Mouse (Mus musculus) erythroblast, embryonic 14.5 days (primary cell): ENCODE results near the gene Hipk2.

Experiments
- GATA1 ChIP-seq: IDR thresholded peaks from 2 replicates; pipeline ENCODE4 v1.6.1; 2012; ENCODE audit warnings: low read length, inconsistent platforms, mixed read lengths
- TAL1 ChIP-seq: IDR thresholded peaks from 3 replicates; pipeline ENCODE4 v1.6.1; 2012; ENCODE audit warnings: low read length, inconsistent platforms, mixed read lengths

DNA sequence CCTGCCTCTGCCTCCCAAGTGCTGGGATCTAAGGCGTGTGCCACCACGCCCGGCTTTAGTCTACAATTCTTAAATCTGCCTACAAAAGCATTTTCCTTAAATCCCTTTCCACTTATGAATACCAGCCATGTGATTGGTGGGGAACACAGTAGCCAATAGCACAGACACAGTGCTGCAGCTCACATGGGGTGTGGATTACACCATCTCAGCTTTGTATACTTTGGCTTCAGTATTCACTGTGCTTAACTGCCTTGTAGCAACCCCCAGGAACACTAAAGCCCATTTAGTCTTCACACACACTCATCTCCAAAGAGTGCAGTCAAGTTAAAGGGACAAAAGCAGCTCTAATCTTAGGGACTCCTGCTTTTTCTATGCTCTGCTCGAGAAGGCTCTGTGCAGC, 67.6 kb downstream of the Hipk2 start:
- TF ChIP-seq GATA1 (no peak), TAL1 (no peak)
